Mouse (Mus musculus) cortical plate, adult 2 months (tissue): ENCODE measurements around the gene Stn1.

ENCODE experiments used
- CTCF ChIP-seq: fragments of 200-500 bp; IDR thresholded peaks from 2 replicates; pipeline ENCODE4 v1.5.1; 2011; ENCODE audit warnings: mild to moderate bottlenecking, control low read depth, low read length; ENCODE audit not compliant: insufficient read depth; ENCODE audit errors: extremely low read depth
- POLR2A ChIP-seq: fragments of 200-500 bp; IDR thresholded peaks from 2 replicates; pipeline ENCODE4 v1.6.1; 2011; ENCODE audit warnings: mild to moderate bottlenecking, low read length, control low read depth; ENCODE audit not compliant: insufficient read depth; ENCODE audit errors: extremely low read depth

DNA sequence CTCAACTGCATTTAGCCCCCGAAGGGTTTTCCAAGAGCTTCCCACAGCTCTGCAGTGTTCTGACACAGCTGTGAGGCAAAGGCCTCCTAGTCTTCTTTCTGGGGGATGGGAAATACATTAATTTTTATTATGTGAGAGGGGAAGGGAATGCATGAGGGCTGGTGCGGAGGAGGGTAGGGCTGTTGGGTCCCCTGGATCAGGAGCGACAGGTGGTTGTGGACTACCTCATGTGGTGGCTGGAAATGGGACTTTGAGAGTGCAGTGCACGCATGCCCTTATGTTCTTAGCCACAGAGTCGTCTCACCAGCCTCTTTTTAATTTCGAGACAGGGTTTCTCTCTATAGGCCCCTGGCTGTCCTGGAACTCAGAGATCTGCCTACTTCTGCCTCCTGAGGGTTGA, 39.6 kb downstream of the Stn1 start:
- TF ChIP-seq POLR2A (no peak), CTCF (no peak)
